Mouse (Mus musculus): Measurements from ENCODE around the gene E430018J23Rik. TPM values are rescaled to one million over a fixed set of nuclear protein-coding genes. Genes with fewer than 3 reads are reported as not detected.
"Not testable (repeated sequence)": the region's sequence is repeated elsewhere in the genome, so short reads cannot be mapped to it uniquely, and the experiment has no call there.

E430018J23Rik gene
- total RNA-seq, 1 experiment from 2014 or later, result 10.7 TPM

GRCm38 (mm10) chr7:127341861-127342260, 51.6 kb downstream of the E430018J23Rik start:
- not testable (repeated sequence) for DNase-seq

GRCm38 (mm10) chr7:127341356-127341755, 52.1 kb downstream of the E430018J23Rik start:
- DNase-seq, result no peak

Other genes with a start within 250 kb of the E430018J23Rik start
- 53.5 and 65.9 TPM in 2 replicates for gene Cd2bp2, start 197.6 kb downstream of the E430018J23Rik start, total RNA-seq (2021)
- gene Tbc1d10b, start 185.2 kb downstream of the E430018J23Rik start, total RNA-seq (2021), result 51.9 and 53.1 TPM in 2 replicates
- gene Mylpf, start 184.7 kb downstream of the E430018J23Rik start, total RNA-seq (2021), result 4.1 and 4.4 TPM in 2 replicates
- 14.7 and 15.2 TPM in 2 replicates for gene Zfp553, start 160.6 kb downstream of the E430018J23Rik start, total RNA-seq (2021)
- 8.3 and 12.9 TPM in 2 replicates for gene Sept1, start 160.5 kb downstream of the E430018J23Rik start, total RNA-seq (2021)
- 26.9 and 36.0 TPM in 2 replicates for gene Zfp771, start 149.4 kb downstream of the E430018J23Rik start, total RNA-seq (2021)
- gene Dctpp1, start 132.9 kb downstream of the E430018J23Rik start, total RNA-seq (2021), result 39.8 and 50.7 TPM in 2 replicates
- gene Sephs2, start 119.6 kb downstream of the E430018J23Rik start, total RNA-seq (2021), result 114 and 117 TPM in 2 replicates
- gene Itgal, start 97.4 kb downstream of the E430018J23Rik start, total RNA-seq (2021), result 0.57 and 1.0 TPM in 2 replicates
- gene Zfp768, start 48.0 kb downstream of the E430018J23Rik start, total RNA-seq (2021), result 31.4 and 32.8 TPM in 2 replicates
- 8.3 and 11.2 TPM in 2 replicates for gene Zfp747, start 17.6 kb downstream of the E430018J23Rik start, total RNA-seq (2021)
- gene 9130019O22Rik, start 6.5 kb downstream of the E430018J23Rik start, total RNA-seq (2021), result 5.3 and 5.9 TPM in 2 replicates
- gene Zfp764, start 13.2 kb upstream of the E430018J23Rik start, total RNA-seq (2021), result 7.5 and 8.0 TPM in 2 replicates
- 13.3 and 23.3 TPM in 2 replicates for gene Zfp688, start 28.4 kb upstream of the E430018J23Rik start, total RNA-seq (2021)
- 3.3 and 4.2 TPM in 2 replicates for gene Zfp689, start 55.5 kb upstream of the E430018J23Rik start, total RNA-seq (2021)
- gene Prr14, start 66.0 kb upstream of the E430018J23Rik start, total RNA-seq (2021), result 62.4 and 63.3 TPM in 2 replicates
- gene Fbrs, start 85.6 kb upstream of the E430018J23Rik start, total RNA-seq (2021), result 84.4 and 86.7 TPM in 2 replicates
- 111 and 125 TPM in 2 replicates for gene Srcap, start 118.4 kb upstream of the E430018J23Rik start, total RNA-seq (2021)
- gene Gm42715, start 126.0 kb upstream of the E430018J23Rik start, total RNA-seq (2021), result 21.7 and 31.3 TPM in 2 replicates
- not detected in 2 replicates for gene Tmem265, start 167.8 kb upstream of the E430018J23Rik start, total RNA-seq (2021)
- 52.3 and 55.0 TPM in 2 replicates for gene Phkg2, start 179.7 kb upstream of the E430018J23Rik start, total RNA-seq (2021)
- 12.7 and 15.4 TPM in 2 replicates for gene Ccdc189, start 195.0 kb upstream of the E430018J23Rik start, total RNA-seq (2021)
- gene Rnf40, start 195.1 kb upstream of the E430018J23Rik start, total RNA-seq (2021), result 60.6 and 69.6 TPM in 2 replicates
- gene Zfp629, start 222.2 kb upstream of the E430018J23Rik start, total RNA-seq (2021), result 25.1 and 25.4 TPM in 2 replicates

Measured in adrenal gland, postnatal 25 days (tissue).